Mouse (Mus musculus) left cerebral cortex, adult 9 months (tissue): ENCODE results near the gene Gabrp.

Source experiments
- DNase-seq, 2 experiments: peaks; one replicate each; pipeline ENCODE4 v3.0.0; 2022; ENCODE audit warnings: low spot score in 2 of 2

The Gabrp gene

GRCm38 (mm10) chr11:33529576-33529975 lies 49.2 kb downstream of the Gabrp start:
- DNase-seq, result no peak

- DNase-seq, result peak; percentile 2 to 12
Measured at GRCm38 (mm10) chr11:33513376-33513991, 65.3 kb downstream of the Gabrp start, which contains the start of gene Ranbp17. Gene Ranbp17 (minus strand): TSS chr11:33513746.

- DNase-seq, result peak; percentile 33 to 62
Measured at GRCm38 (mm10) chr11:33512854-33513375, 65.8 kb downstream of the Gabrp start.

GRCm38 (mm10) chr11:33509401-33509800 lies 69.4 kb downstream of the Gabrp start:
- DNase-seq, result no peak
